Mouse (Mus musculus) ES-E14 (cell line): ENCODE results near the gene Prr15.

Source experiments
- CHD2 ChIP-seq: IDR thresholded peaks from 2 replicates; pipeline ENCODE4 v1.6.1; 2014; ENCODE audit warnings: mild to moderate bottlenecking, low read depth, low read length, inconsistent platforms
- HCFC1 ChIP-seq: IDR thresholded peaks from 2 replicates; pipeline ENCODE4 v1.6.1; 2012; ENCODE audit warnings: low read length, inconsistent platforms, borderline replicate concordance; ENCODE audit not compliant: insufficient read depth
- MAFK ChIP-seq: IDR thresholded peaks from 2 replicates; pipeline ENCODE4 v1.6.1; 2014; ENCODE audit warnings: mild to moderate bottlenecking, low read depth, low read length, inconsistent platforms; ENCODE audit not compliant: insufficient read depth
- ZC3H11A ChIP-seq: IDR thresholded peaks from 2 replicates; pipeline ENCODE4 v1.6.1; 2012; ENCODE audit warnings: low read depth, mild to moderate bottlenecking, inconsistent platforms, low read length, borderline replicate concordance

- TF ChIP-seq CHD2 (no peak), HCFC1 (no peak), MAFK (no peak), ZC3H11A (no peak)
These were observed 30.0 kb downstream of the Prr15 start for GRCm38 (mm10) chr6:54355626-54356025.
